Mouse (Mus musculus): ENCODE data around the gene Chn1.

DNA sequence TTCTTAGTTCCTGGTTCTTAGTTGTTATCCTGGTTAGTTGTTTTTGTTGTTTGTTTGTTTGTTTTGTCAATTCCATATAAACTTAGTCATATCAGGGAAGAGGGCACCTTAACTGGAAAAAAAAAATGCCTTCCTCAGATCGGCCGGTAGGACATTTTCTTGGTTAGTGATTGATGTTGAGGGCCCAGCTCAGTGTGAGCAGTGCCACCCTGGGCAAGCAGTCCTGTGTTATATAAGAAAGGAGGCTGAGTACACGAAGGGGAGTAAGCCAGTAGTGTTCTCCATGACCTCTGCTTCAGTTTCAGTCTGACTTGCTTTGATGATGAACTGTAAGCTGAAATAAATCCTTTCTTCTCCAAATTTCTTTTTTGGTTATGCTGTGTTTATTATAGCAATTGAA lies 138.8 kb downstream of the Chn1 start:
- TF ChIP-seq CTCF (IDR thresholded peaks at IDR 0.05; ENCODE audit: borderline replicate concordance, insufficient read depth, low read length), result no peak
- TF ChIP-seq POLR2A (IDR thresholded peaks at IDR 0.05; ENCODE audit: low read depth, low read length), result no peak
